Mouse (Mus musculus): ENCODE results near the gene Rest.

DNA sequence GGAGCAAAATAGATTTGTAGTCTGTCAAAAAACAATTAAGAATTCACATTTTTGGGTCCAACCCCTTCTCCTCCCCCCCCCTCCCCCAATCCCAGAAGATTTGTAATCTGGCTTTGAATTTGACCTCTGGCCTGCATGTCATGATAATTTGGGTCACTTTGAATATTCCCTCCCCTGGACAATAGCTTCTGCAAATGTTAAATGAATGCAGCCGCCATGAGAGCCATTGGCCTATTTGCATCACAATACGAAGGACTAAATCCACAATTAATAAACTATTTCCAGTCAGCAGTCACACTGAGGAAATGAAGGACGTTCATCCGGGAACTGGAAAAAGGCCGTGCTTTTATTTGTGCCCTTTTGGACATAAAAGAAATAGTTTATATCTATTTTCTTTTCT lies 3.2 kb upstream of the Rest start:
- TF ChIP-seq CTCF (IDR thresholded peaks at IDR 0.05; ENCODE audit: low read depth, low read length), result no peak
- no peak for TF ChIP-seq POLR2A (IDR thresholded peaks at IDR 0.05; ENCODE audit: extremely low read depth, insufficient read depth, low read length)

Measured in liver, adult 2 months (tissue).